Mouse (Mus musculus) midbrain, embryonic 11.5 days (tissue): ENCODE results near the gene Ppp1r16b. TPM values are rescaled to one million over a fixed set of nuclear protein-coding genes. Genes with fewer than 3 reads are reported as not detected.

Experiments used
- ATAC-seq: fragments of 200-750 bp; cut with Nextera tagmentation; 2 replicates; pipeline ENCODE4 v1.8.0; 2017; ENCODE audit warnings: moderate TSS enrichment, moderate library complexity; ENCODE audit not compliant: low FRiP score
- DNase-seq: peaks from one replicate; pipeline ENCODE4 v3.0.0; 2015; ENCODE audit warnings: low spot score; ENCODE audit errors: missing footprints
- H3K27ac ChIP-seq: fragments of 300-500 bp; sonication (generic); 2 replicates; pipeline ENCODE4 v1.5.1; 2014; ENCODE audit warnings: low read depth, low read length
- H3K27me3 ChIP-seq: fragments of 300-500 bp; sonication (generic); 2 replicates; pipeline ENCODE4 v1.6.1; 2014; ENCODE audit warnings: mild to moderate bottlenecking, low read length, moderate library complexity, mixed read lengths; ENCODE audit not compliant: control insufficient read depth, insufficient read depth
- H3K36me3 ChIP-seq: fragments of 300-500 bp; sonication (generic); 2 replicates; pipeline ENCODE4 v1.6.1; 2014; ENCODE audit warnings: mild to moderate bottlenecking, low read length, moderate library complexity, mixed read lengths; ENCODE audit not compliant: control insufficient read depth, insufficient read depth
- H3K4me1 ChIP-seq: fragments of 300-500 bp; sonication (generic); 2 replicates; pipeline ENCODE4 v1.6.1; 2014; ENCODE audit warnings: low read length; ENCODE audit not compliant: control insufficient read depth, insufficient read depth
- H3K4me2 ChIP-seq: fragments of 300-500 bp; sonication (generic); 2 replicates; pipeline ENCODE4 v1.6.1; 2014; ENCODE audit warnings: mild to moderate bottlenecking, moderate library complexity
- H3K4me3 ChIP-seq: fragments of 300-500 bp; sonication (generic); 2 replicates; pipeline ENCODE4 v1.5.1; 2014; ENCODE audit warnings: low read depth, low read length
- H3K9ac ChIP-seq: fragments of 300-500 bp; sonication (generic); 2 replicates; pipeline ENCODE4 v1.6.1; 2014; ENCODE audit warnings: low read length
- H3K9me3 ChIP-seq: fragments of 300-500 bp; sonication (generic); 2 replicates; pipeline ENCODE4 v1.6.1; 2016; ENCODE audit warnings: low read length; ENCODE audit not compliant: control insufficient read depth
- WGBS: fragments of 180-500 bp; shearing (Covaris S2); extraction: QIAGEN DNeasy Blood & Tissue Kit; methylation state at CpG from one replicate; pipeline ENCODE4 v1.1.7; 2014; 5-methylcytosine and 5-hydroxymethylcytosine counted together
- microRNA counts: library from miRNA; unstranded; fragments of <30 nt; microRNA quantifications from one replicate; lab custom pipeline; 2015
- microRNA-seq: library from miRNA; unstranded; fragments of <30 nt; microRNA quantifications from one replicate; pipeline ENCODE4, GENCODE M21; 2017
- polyA plus RNA-seq: library from polyadenylated mRNA; unstranded; fragments of >200 nt; fragmentation: Nextera tagmentation; extraction: Ambion mirVana; gene quantifications from 2 replicates; pipeline ENCODE4 v1.2.1, GENCODE M21; 2014

Ppp1r16b gene
- polyA plus RNA-seq, 1 experiment from 2014 or later: 3.2 TPM

DNA sequence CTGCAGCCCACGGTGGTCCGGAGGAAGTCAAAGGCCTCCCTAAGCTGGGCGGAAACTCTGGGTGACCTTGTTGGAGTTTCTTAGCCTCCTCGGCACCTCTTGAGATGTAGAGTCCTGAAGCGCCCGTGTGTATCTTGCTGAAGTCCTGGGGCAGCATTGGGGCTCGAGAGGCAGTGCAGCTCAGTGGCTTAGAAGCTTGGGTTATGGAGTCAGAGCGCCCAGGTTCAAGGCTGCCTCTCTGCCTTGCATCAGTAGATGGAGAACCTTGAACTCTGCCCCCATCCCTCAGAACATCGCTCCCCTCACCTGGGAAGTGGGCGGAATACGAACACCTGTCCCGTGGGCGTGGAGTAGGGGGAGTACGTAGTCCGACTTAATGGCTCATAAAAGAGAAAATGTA lies 129.8 kb downstream of the Ppp1r16b start:
- DNase-seq (no peak), ATAC-seq (no peak; the same call in 1 of the 2 replicates)
- H3K4me1 ChIP-seq: peaks cover 6% of the 10 kb centered on the region
- 11% methylated on average over 15 of the region's 15 CpGs for WGBS
- H3K27me3 ChIP-seq: no peaks in the 10 kb centered on the region
- no peaks in the 10 kb centered on the region for H3K36me3 ChIP-seq
- H3K4me2 ChIP-seq: peak overlapping the region; percentile 67
- peak overlapping the region; percentile 45; the same call in 1 of the 2 replicates for H3K27ac ChIP-seq
- H3K4me3 ChIP-seq: peak overlapping the region; percentile 75
- peak overlapping the region; percentile 72 for H3K9ac ChIP-seq
- H3K9me3 ChIP-seq: no peaks in the 10 kb centered on the region; the same call in 1 of the 2 replicates

DNA sequence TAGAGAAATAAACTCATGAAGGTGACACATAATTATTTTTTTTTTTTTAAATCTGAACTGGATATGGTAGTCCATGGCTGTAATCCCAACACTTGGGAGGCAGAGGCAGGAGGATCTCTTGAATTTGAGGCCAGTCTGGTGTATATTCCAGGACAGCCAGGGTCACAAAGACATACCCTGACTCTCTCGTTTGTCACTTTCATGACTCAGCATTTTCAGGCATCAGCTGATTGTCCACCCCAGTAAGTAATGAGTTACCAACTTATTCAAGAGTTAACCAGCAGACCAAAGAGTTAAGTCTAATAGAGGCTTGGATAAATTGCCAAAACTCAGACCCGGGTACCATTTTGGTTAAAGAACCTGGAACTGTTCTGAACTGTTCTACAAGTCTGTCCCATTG lies 130.7 kb downstream of the Ppp1r16b start:
- no peaks in the 10 kb centered on the region; the same call in 1 of the 2 replicates for H3K9me3 ChIP-seq
- no peaks in the 10 kb centered on the region for H3K27me3 ChIP-seq
- no peak overlapping the region for H3K27ac ChIP-seq
- H3K4me2 ChIP-seq: no peak overlapping the region
- H3K4me1 ChIP-seq: peaks cover 6% of the 10 kb centered on the region
- DNase-seq (no peak), ATAC-seq (no peak)
- H3K4me3 ChIP-seq: no peak overlapping the region
- no peaks in the 10 kb centered on the region for H3K36me3 ChIP-seq
- 88% methylated on average over 2 of the region's 2 CpGs for WGBS
- H3K9ac ChIP-seq: no peak overlapping the region

DNA sequence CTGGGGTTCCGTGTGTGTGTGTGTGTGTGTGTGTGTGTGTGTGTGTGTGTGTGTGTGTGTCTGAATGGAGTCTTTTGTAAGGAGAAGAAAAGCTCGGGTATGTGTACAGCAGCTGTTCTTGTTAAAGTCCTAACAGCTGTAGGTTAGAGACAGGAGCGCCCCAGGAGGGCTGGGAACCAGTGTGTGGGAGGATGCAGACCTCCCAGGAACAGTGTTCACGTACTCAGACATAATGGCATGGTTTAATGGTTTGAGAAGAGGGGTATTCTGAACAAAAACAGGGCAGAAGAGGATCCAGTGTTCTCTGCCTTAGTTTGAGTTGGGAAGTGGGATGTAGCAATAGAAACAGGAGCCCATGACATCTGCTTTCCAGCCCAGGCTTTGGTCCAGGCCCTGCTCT lies 134.1 kb downstream of the Ppp1r16b start:
- H3K9ac ChIP-seq: no peak overlapping the region
- H3K4me1 ChIP-seq: peaks cover 3% of the 10 kb centered on the region
- H3K27me3 ChIP-seq: no peaks in the 10 kb centered on the region
- WGBS: 71% methylated on average over 4 of the region's 4 CpGs
- no peak for ATAC-seq
- no peak overlapping the region for H3K27ac ChIP-seq
- no peak for DNase-seq
- H3K36me3 ChIP-seq: peaks cover 9% of the 10 kb centered on the region; the same call in 1 of the 2 replicates
- H3K4me3 ChIP-seq: no peak overlapping the region
- H3K4me2 ChIP-seq: no peak overlapping the region
- no peaks in the 10 kb centered on the region; the same call in 1 of the 2 replicates for H3K9me3 ChIP-seq

DNA sequence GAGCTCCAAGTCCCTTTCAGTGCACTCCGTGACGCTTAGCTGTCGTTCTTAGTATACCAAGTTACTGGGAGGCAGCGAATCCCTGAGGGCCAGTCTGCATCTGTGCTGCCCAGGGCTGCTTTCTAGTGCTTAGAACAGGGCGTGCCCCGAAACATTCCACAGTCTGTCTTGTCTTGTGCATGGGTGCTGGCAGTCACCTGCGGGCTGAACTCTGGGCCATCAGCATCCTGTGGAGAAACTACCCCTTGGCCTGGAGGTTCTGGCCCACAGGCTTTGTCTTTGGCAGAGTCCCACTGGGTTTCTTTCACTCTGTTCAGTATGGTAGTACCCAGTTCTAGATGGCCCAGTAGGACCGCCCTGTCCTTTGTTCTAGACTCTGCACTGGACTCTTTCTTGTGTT lies 135.6 kb downstream of the Ppp1r16b start:
- Histone ChIP-seq H3K4me3 (no peak overlapping the region), H3K27me3 (no peaks in the 10 kb centered on the region), H3K9ac (no peak overlapping the region), H3K27ac (no peak overlapping the region), H3K36me3 (peaks cover 9% of the 10 kb centered on the region; the same call in 1 of the 2 replicates), H3K9me3 (no peaks in the 10 kb centered on the region; the same call in 1 of the 2 replicates), H3K4me1 (no peaks in the 10 kb centered on the region), H3K4me2 (no peak overlapping the region)
- no peak for DNase-seq
- no peak for ATAC-seq
- 97% methylated on average over 8 of the region's 8 CpGs for WGBS

DNA sequence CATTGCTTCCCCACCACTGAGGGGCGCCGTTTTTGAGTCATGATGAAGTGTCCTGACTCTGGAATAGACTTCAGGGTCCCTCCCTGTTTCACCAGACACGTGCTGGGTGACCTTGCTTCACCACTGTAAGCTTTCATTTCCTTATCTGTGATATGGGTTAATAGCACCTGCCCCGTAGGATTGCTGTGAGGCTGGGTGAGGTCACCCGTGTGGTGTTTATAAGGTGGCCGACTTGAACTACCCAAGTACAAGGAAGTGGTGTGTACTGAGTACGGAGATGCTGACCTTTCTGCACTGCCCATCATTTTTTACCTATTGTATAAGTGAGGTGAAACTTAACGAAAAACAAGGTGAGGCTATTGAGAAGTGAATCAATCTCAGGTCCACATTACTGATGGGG lies 138.4 kb downstream of the Ppp1r16b start:
- ATAC-seq: no peak
- Histone ChIP-seq H3K4me2 (no peak overlapping the region), H3K27me3 (no peaks in the 10 kb centered on the region), H3K9me3 (no peaks in the 10 kb centered on the region; the same call in 1 of the 2 replicates), H3K4me1 (no peaks in the 10 kb centered on the region), H3K9ac (no peak overlapping the region), H3K36me3 (peaks cover 9% of the 10 kb centered on the region; the same call in 1 of the 2 replicates), H3K27ac (no peak overlapping the region), H3K4me3 (no peak overlapping the region)
- no peak for DNase-seq
- 89% methylated on average over 8 of the region's 8 CpGs for WGBS

DNA sequence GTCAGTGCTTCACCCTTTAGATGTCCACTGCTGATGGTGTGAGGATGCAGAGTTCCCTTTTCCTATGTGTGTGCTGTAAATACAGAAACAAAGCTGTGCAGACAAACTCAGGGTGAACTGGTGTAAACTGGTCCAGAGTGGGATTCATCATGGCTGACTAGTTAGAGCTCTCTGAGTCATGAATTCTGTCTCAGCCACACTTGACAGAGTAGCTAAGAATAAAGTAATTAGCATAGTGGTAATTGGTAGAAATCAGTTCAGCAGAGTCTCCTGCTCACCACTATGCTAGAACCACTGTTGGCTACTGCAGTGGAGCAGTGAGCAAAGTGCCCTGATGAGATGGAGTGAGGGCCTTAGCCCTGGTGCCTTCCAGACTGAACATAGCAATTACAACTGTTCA lies 150.5 kb downstream of the Ppp1r16b start:
- Histone ChIP-seq H3K27me3 (no peaks in the 10 kb centered on the region), H3K4me1 (no peaks in the 10 kb centered on the region), H3K9ac (no peak overlapping the region), H3K4me3 (no peak overlapping the region), H3K9me3 (no peaks in the 10 kb centered on the region), H3K4me2 (no peak overlapping the region), H3K36me3 (no peaks in the 10 kb centered on the region), H3K27ac (no peak overlapping the region)
- no peak for DNase-seq
- no peak for ATAC-seq

MicroRNAs encoded within 50 kb of the gene (microRNA counts, 519-probe panel; counts per million panel counts)
- microRNA mmu-miR-3474 (lab: Ali Mortazavi, UCI): not detected

Small RNA genes within 50 kb of the gene (microRNA-seq; reads per million reads assigned to microRNA genes)
- not detected for gene Gm26141
- gene Mir3474: 1.7 reads per million

Other genes with a start within 250 kb of the Ppp1r16b start
- gene Adig, start 162.8 kb upstream of the Ppp1r16b start, polyA plus RNA-seq: not detected in 2 replicates
- gene Arhgap40, start 152.6 kb upstream of the Ppp1r16b start, polyA plus RNA-seq: 0.30 and 0.40 TPM in 2 replicates
- 1.9 and 2.3 TPM in 2 replicates for gene Slc32a1, start 54.6 kb upstream of the Ppp1r16b start, polyA plus RNA-seq
- 15.3 and 16.0 TPM in 2 replicates for gene Actr5, start 40.5 kb upstream of the Ppp1r16b start, polyA plus RNA-seq
- 48.5 and 48.8 TPM in 2 replicates for gene Fam83d, start 102.7 kb downstream of the Ppp1r16b start, polyA plus RNA-seq
- 16.1 and 18.3 TPM in 2 replicates for gene Dhx35, start 129.4 kb downstream of the Ppp1r16b start, polyA plus RNA-seq